Mouse (Mus musculus): Measurements from ENCODE around the gene Amy2a4.
"Not testable (repeated sequence)": the region's sequence is repeated elsewhere in the genome, so short reads cannot be mapped to it uniquely, and the experiment has no call there.

Gene Amy2a4

GRCm38 (mm10) chr3:113291349-113291748 lies at the start of gene Amy2a4:
Gene Amy2a4 (minus strand): TSS chr3:113291449.
- DNase-seq (ENCODE audit: extremely low read depth, low read depth, low spot score), result not testable (repeated sequence)

GRCm38 (mm10) chr3:113323952-113324351 lies 32.7 kb upstream of the Amy2a4 start, which contains the start of gene Amy2a3:
Gene Amy2a3 (minus strand): TSS chr3:113324052.
- DNase-seq (ENCODE audit: extremely low read depth, low read depth, low spot score), result not testable (repeated sequence)

GRCm38 (mm10) chr3:113312937-113313336 lies 21.7 kb upstream of the Amy2a4 start:
- DNase-seq (ENCODE audit: extremely low read depth, low read depth, low spot score), result not testable (repeated sequence)

- DNase-seq (ENCODE audit: extremely low read depth, low read depth, low spot score), result not testable (repeated sequence)
These were observed 11.0 kb downstream of the Amy2a4 start for GRCm38 (mm10) chr3:113280285-113280684.

- not testable (repeated sequence) for DNase-seq (ENCODE audit: extremely low read depth, low read depth, low spot score)
These were observed 11.7 kb downstream of the Amy2a4 start for GRCm38 (mm10) chr3:113279586-113279985.

- not testable (repeated sequence) for DNase-seq (ENCODE audit: extremely low read depth, low read depth, low spot score)
These were observed 32.5 kb downstream of the Amy2a4 start, which contains the start of gene Amy2a5 for GRCm38 (mm10) chr3:113258737-113259136. Gene Amy2a5 (minus strand): TSS chr3:113258837.

Measured in fat pad, adult 2 months (tissue).